Mouse (Mus musculus) cerebellum, postnatal 25 days (tissue): ENCODE data around the gene Ppp2r5a.

Source experiments
- DNase-seq, 2 experiments: peaks; one replicate each; pipeline ENCODE4 v3.0.0; 2021; ENCODE audit warnings: mixed read lengths in 2 of 2

Gene Ppp2r5a

GRCm38 (mm10) chr1:191324733-191325590, 78.1 kb downstream of the Ppp2r5a start:
- no peak for DNase-seq

DNA sequence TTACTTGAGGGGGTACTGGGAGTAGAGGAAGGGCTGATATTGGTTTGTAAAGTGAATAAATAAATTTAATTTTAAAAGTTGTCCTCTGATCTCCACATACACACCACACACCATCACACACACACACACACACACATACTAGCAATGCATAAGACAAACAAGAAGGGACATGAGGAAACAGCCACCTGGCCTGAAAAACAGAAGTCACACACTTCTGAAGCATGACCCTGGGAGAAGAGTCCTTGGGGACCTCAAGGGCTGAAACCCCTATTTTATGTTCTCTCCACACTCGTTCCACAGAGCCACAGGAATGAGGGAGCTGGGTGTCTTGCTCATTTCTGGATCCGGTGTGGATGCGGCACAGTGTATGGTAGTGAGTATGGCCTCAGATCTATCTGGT, 79.7 kb downstream of the Ppp2r5a start:
- no peak for DNase-seq

GRCm38 (mm10) chr1:191318686-191319085, 84.4 kb downstream of the Ppp2r5a start:
- no peak for DNase-seq

GRCm38 (mm10) chr1:191317591-191318196, 85.4 kb downstream of the Ppp2r5a start, which contains the start of gene Nenf:
TSS of gene Nenf (minus strand) at chr1:191318194.
- peak; percentile 88 to 89 for DNase-seq

DNA sequence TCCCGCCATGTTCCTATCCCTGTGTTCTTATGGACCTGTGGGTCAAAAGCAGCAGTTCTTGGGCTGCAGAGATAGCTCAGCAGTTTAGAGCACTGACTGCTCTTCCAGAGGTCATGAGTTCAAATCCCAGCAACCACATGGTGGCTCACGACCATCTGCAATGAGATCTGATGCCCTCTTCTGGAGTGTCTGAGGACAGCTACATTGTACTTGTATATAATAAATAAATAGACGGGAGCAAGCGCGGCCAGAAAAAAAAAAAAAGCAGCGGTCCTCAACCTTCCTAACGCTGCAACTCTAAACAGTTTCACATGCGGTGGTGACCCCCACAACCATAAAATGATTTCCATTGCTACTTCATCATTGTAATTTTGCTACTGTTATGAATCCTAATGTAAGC, 86.3 kb downstream of the Ppp2r5a start:
- no peak for DNase-seq

GRCm38 (mm10) chr1:191313926-191314325, 89.1 kb downstream of the Ppp2r5a start:
- no peak for DNase-seq

DNA sequence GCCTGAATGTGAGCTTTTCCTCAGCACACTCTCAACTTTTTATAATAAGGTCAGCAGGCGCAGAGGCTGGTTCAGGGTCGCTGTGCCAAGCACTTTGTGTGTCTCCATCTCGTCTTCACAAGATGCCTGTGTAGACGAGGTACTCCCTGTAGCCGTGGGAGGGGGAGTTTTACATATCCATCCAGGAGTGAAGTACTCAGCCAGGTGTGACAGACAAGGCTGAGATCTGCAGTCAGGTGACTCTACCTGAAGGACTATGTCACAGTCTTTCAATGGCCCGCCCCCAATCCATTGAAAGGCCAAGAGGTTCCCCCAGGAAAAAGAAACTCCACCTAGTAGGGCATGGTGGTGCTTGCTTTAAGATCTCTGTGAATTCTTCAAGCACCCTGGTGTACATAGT, 89.9 kb downstream of the Ppp2r5a start:
- DNase-seq = no peak

- peak; percentile 90 to 92 for DNase-seq
These were observed 90.5 kb downstream of the Ppp2r5a start for GRCm38 (mm10) chr1:191312513-191312941.

DNA sequence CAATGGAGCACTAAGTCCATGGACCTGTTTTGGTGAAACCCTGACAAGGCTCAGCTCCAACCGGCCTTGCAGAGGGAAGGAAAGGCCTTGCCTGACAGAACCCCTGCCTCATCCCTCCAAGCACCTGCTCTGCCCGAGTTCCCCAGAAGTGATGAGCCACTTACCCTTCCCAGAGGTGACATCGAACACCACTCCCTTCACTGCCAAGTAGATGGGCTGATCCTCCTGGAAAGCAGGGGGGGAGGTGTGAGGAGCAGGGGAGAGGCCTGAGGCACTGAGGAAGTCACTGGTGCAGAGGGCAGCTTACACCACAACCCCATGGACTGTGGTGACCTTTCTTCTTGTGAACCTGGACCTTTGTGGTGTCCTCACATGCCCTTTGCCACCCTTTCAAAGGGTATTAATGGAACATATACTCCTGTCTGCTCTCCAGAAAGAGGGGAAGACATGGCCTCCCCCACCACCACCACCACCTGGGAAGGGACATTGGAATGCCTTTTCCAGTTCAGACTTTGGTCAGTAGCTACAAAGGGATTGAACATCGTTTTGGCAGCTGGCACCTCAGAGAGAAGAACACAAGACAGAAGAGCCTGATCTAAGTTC, 91.7 kb downstream of the Ppp2r5a start:
- DNase-seq = no peak

DNA sequence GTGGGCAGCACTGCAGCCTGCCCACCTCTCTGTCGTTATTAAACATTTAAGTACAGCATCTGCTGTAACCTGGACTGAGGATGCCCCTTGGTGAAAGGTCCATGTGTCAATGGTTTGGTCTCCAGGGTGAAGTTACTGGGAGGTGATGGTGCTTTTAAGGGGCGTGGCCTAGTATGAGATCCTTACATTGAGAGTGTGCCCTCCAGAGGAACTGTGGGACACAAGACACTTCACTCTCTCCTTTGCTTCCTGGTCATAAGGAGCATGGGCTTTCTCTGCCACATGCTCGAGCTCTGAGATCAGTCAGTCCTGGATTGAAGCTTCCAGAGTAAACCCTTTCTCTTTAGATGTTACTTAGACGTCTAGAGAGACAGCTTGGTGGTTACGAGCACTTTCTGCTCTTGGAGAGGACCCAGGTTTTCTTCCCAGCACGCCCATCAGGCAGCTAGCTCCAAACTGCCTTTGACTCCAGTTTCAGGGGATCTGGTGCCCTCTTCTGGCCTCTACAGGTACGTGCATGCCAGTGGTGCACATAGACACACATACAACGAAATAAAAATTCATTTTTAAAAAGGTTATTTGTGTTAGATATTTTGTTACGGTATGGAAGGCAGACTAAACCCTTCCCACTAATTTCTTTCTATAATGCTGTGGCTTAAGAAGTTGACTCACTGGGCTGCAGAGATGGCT, 95.2 kb downstream of the Ppp2r5a start:
- DNase-seq = no peak

DNA sequence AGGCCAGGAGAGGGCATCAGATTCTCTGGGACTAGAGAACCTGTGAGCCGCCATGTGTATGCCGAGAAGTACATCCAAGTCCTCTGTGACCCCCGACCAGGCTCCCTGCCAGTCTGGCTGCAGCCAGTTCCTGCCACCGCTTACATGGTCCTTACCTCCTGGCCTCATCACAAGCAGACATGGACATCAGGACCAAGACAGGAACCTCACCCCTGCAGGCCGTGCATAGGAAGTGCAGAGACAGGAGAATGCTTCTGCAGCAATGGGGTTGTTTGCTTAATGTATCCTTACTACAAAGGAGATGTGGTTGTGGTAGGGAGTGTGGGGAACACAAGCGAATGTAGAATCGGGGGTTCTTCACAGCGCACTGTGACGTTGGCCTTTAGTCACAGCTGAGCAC, 96.8 kb downstream of the Ppp2r5a start:
- no peak for DNase-seq

- peak in 1 of 2 experiments; percentile 52 for DNase-seq
These were observed 97.5 kb downstream of the Ppp2r5a start for GRCm38 (mm10) chr1:191305610-191306009.

DNA sequence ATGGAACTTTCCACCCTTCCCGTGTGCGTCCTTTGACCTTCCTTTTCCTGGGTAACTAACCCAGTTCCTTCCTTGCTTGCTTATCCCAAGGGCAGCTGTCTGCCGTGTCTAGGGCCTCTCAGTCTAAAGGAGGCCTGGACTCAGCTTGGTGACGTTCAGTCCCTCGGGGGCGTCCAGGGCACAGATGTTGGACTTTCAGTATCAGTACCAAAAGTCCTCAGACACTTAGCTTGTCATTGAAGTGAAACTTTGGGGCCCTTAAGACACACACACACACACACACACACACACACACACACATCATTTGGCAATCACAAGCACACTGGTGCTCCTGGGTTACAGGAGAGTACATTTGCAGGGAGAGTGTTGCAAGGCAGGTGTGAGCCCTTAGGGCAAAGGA, 98.9 kb downstream of the Ppp2r5a start:
- DNase-seq = no peak

DNA sequence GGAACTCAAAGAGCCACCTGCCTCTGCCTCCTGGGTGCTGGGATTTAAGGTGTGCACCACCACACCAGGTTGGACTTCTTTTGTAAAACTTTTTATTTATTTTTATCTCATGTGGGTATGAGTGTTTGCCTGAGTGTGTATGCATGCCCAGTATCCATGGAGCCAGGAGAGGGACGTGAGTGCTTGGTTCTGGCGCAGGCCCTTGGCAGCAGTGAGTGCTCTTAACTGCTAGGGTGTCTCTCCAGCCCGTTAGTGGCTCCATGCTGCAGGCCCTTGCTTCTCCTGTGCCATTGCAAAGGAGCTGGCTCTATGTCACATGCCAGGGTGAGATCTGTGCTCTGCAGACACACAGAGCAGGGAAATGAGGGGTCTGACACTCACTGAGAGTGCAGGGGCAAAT, 99.3 kb downstream of the Ppp2r5a start:
- DNase-seq = no peak
